Mouse (Mus musculus): ENCODE data around the gene Guca1a.

DNA sequence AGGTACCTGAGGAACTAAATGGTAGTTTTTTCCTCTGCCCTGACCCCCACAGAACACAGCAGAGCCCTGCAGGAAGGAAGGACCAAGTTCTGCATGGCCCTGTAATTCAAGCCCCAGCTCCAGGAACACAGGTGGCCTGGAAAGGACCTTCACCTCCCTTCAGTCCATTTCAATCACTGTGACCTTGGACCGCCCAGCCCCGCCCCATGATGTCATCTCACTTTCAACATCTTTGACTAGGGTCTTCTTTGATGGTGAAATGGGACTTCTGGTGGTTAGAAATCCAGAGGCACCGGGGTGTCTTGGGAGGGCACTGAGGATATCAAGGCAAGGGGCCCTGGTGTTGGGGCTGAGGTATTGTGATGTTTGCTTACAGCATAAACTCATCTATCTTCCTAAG lies 21.2 kb upstream of the Guca1a start:
- no peak for TF ChIP-seq MAFK (IDR thresholded peaks at IDR 0.05; ENCODE audit: insufficient replicate concordance, low read length)
- TF ChIP-seq ELF1 (IDR thresholded peaks at IDR 0.05; ENCODE audit: low read depth, low read length), result no peak
- TF ChIP-seq TCF12 (IDR thresholded peaks at IDR 0.05; ENCODE audit: low read depth, low read length), result no peak
- no peak for TF ChIP-seq USF1 (IDR thresholded peaks at IDR 0.05; ENCODE audit: low read depth, low read length)
- no peak for TF ChIP-seq SIN3A (IDR thresholded peaks at IDR 0.05; ENCODE audit: low read length)
- TF ChIP-seq CTCF (conservative IDR thresholded peaks at IDR 0.05 in 1 of 2, IDR thresholded peaks at IDR 0.05 in 1 of 2; ENCODE audit: low read depth in 2 of 2, low read length in 2 of 2), result no peak
- no peak for TF ChIP-seq POLR2A (IDR thresholded peaks at IDR 0.05; ENCODE audit: low read depth, low read length)
- no peak for TF ChIP-seq MAZ (IDR thresholded peaks at IDR 0.05; ENCODE audit: low read depth, low read length)
- no peak for TF ChIP-seq BHLHE40 (IDR thresholded peaks at IDR 0.05; ENCODE audit: low read depth, low read length)
- TF ChIP-seq EP300 (IDR thresholded peaks at IDR 0.05; ENCODE audit: low read length), result no peak
- no peak for TF ChIP-seq SMC3 (IDR thresholded peaks at IDR 0.05; ENCODE audit: low read depth, low read length)
- TF ChIP-seq NELFE (IDR thresholded peaks at IDR 0.05; ENCODE audit: low read depth, low read length), result no peak
